Mouse (Mus musculus) heart, embryonic 15.5 days (tissue): Measurements from ENCODE around the gene Hist1h2bb. TPM values are rescaled to one million over a fixed set of nuclear protein-coding genes. Genes with fewer than 3 reads are reported as not detected.
A peak's percentile ranks its signal among the peaks of the same experiment; 100 is the strongest.
"Not testable (repeated sequence)": the region's sequence is repeated elsewhere in the genome, so short reads cannot be mapped to it uniquely, and the experiment has no call there.

Experiments
- ATAC-seq: fragments of 200-750 bp; cut with Nextera tagmentation; replicated peaks from 2 replicates; pipeline ENCODE4 v1.8.0; 2017; ENCODE audit warnings: low read depth, moderate TSS enrichment; ENCODE audit not compliant: insufficient number of reproducible peaks, insufficient read depth, low FRiP score
- H3K27ac ChIP-seq: fragments of 300-500 bp; sonication (generic); 2 replicates; pipeline ENCODE4 v1.5.1; 2015; ENCODE audit warnings: mild to moderate bottlenecking, inconsistent platforms
- H3K27me3 ChIP-seq: fragments of 300-500 bp; sonication (generic); 2 replicates; pipeline ENCODE4 v1.6.1; 2015; ENCODE audit warnings: inconsistent platforms
- H3K36me3 ChIP-seq: fragments of 300-500 bp; sonication (generic); 2 replicates; pipeline ENCODE4 v1.6.1; 2015; ENCODE audit warnings: mild to moderate bottlenecking, inconsistent platforms
- H3K4me1 ChIP-seq: fragments of 300-500 bp; sonication (generic); replicated peaks from 2 replicates; pipeline ENCODE4 v1.6.1; 2015; ENCODE audit warnings: inconsistent platforms
- H3K4me2 ChIP-seq: fragments of 300-500 bp; sonication (generic); 2 replicates; pipeline ENCODE4 v1.6.1; 2015; ENCODE audit warnings: inconsistent platforms, mild to moderate bottlenecking, moderate library complexity
- H3K4me3 ChIP-seq: fragments of 300-500 bp; sonication (generic); 2 replicates; pipeline ENCODE4 v1.5.1; 2015; ENCODE audit warnings: mild to moderate bottlenecking, inconsistent platforms
- H3K9ac ChIP-seq: fragments of 300-500 bp; sonication (generic); 2 replicates; pipeline ENCODE4 v1.6.1; 2015; ENCODE audit warnings: mild to moderate bottlenecking, inconsistent platforms
- H3K9me3 ChIP-seq: fragments of 300-500 bp; sonication (generic); replicated peaks from 2 replicates; pipeline ENCODE4 v1.6.1; 2016; ENCODE audit warnings: inconsistent platforms
- whole genome bisulfite sequencing: fragments of 180-500 bp; shearing (Covaris S2); methylation state at CpG from one replicate; pipeline ENCODE4 v1.1.7; 2015; ENCODE audit warnings: mixed read lengths; 5-methylcytosine and 5-hydroxymethylcytosine counted together
- polyA plus RNA-seq: library from polyadenylated mRNA; unstranded; fragments of >200 nt; fragmentation: Nextera tagmentation; extraction: Ambion mirVana; gene quantifications from 2 replicates; pipeline ENCODE4 v1.2.1, GENCODE M21; 2015

Hist1h2bb gene
- polyA plus RNA-seq, 1 experiment from 2014 or later, result 1.2 TPM

DNA sequence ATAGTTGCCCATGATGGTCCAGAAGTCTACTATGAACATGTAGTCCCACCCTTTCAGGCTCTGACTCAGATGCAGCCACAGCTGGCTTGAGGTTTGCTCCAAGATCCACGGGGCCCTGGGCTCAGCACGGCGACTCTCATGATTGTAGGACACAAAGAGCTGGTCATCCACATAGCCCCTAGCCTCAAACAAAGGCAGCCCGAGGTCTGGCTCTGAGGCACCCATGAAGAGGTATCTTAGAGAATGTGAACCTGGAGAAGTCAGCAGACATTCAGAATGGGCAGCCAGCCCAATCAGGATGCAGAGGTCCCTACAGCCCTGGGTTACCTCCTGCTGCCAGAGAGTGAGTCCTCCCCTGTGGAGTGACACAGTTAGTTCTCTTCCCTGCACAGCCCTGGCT is 38.5 kb upstream of the Hist1h2bb start:
- Histone ChIP-seq H3K36me3 (no peaks in the 10 kb centered on the region), H3K9ac (no peak overlapping the region), H3K4me2 (no peak overlapping the region), H3K9me3 (no peaks in the 10 kb centered on the region), H3K4me1 (peaks cover 18% of the 10 kb centered on the region), H3K27me3 (no peaks in the 10 kb centered on the region), H3K4me3 (no peak overlapping the region), H3K27ac (no peak overlapping the region)
- ATAC-seq, result no peak
- WGBS, result 83% methylated on average over 4 of the region's 4 CpGs

DNA sequence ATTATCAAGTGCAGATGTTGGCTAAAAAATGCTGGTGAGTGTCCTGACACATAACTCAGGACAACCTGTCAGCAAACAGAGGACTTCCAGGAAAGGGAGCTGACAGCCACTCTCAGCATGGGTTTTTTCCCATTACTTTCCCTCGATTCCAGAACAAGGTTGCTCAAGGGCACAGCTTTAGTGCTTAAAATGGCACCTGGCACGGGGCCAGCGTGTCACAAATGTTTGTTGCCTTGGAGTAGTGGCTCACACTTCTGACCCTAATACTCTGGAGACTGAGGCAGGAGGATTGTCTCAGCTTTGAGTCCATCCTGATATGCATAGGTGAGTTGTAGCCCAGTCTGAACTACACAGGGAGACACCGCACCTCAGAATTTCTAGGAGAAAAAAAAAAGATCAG is 37.9 kb upstream of the Hist1h2bb start:
- no peaks in the 10 kb centered on the region for H3K27me3 ChIP-seq
- WGBS, result 48% methylated on average over 4 of the region's 4 CpGs
- ATAC-seq, result no peak
- no peak overlapping the region for H3K4me3 ChIP-seq
- H3K36me3 ChIP-seq, result no peaks in the 10 kb centered on the region
- H3K9me3 ChIP-seq, result no peaks in the 10 kb centered on the region
- peaks cover 18% of the 10 kb centered on the region for H3K4me1 ChIP-seq
- no peak overlapping the region for H3K9ac ChIP-seq
- no peak overlapping the region for H3K4me2 ChIP-seq
- no peak overlapping the region for H3K27ac ChIP-seq

GRCm38 (mm10) chr13:23709714-23710373 is 36.7 kb upstream of the Hist1h2bb start:
- H3K36me3 ChIP-seq, result no peaks in the 10 kb centered on the region
- H3K27ac ChIP-seq, result peak overlapping the region; percentile 17
- H3K4me3 ChIP-seq, result peak overlapping the region; percentile 56
- H3K4me2 ChIP-seq, result peak overlapping the region; percentile 87
- WGBS, result 38% methylated on average over 15 of the region's 15 CpGs
- ATAC-seq, result no peak
- peak overlapping the region; percentile 56 for H3K9ac ChIP-seq
- H3K9me3 ChIP-seq, result no peaks in the 10 kb centered on the region
- peaks cover 18% of the 10 kb centered on the region for H3K4me1 ChIP-seq
- no peaks in the 10 kb centered on the region for H3K27me3 ChIP-seq

DNA sequence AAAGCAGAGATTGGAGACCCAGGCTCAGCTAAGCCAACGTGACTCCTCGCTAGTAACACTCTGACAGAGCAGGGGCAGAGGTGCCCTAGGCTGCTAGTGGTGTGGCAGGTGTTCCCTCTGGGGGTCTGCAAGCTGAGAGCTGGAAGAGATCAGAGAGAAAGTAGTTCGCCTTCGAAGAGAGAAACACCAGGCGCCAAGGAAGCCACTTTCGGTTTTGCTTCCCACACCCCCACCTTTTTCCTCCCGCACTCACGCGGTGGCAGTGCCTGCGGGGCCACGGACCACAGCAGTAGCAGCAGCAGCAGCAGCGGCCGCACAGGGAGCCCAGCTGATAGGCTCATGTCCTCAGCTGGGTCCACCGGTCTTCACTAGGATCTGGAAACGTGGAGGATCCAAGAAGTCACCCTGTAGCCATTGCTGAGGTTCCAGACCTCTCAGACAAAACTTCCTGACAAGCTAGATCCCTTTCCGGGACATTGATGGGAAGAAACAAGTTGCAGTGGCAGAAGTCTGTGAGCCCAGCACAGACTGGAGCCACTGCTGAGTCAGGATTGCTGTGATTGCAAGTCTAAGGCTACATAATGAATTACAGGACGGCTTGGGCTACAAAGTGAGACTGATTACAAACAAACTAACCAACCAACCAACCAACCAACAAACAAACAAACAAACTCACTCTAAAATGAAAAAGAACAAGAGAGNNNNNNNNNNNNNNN is 36.0 kb upstream of the Hist1h2bb start, which contains the start of gene Hfe:
Hfe (minus strand) TSS at position 481 of the 716 bp plus-strand sequence.
- peak within 1 kb of the TSS; percentile 56 for H3K4me3 ChIP-seq
- no peaks in the 10 kb centered on the region for H3K36me3 ChIP-seq
- 1% methylated on average over 17 of the region's 17 CpGs for WGBS
- peak within 1 kb of the TSS; percentile 87 for H3K4me2 ChIP-seq
- H3K9ac ChIP-seq, result peak within 1 kb of the TSS; percentile 56
- peak; percentile 47 for ATAC-seq
- H3K27me3 ChIP-seq, result no peaks in the 10 kb centered on the region
- H3K4me1 ChIP-seq, result peaks cover 18% of the 10 kb centered on the region
- peak within 1 kb of the TSS; percentile 17 for H3K27ac ChIP-seq
- no peaks in the 10 kb centered on the region for H3K9me3 ChIP-seq

DNA sequence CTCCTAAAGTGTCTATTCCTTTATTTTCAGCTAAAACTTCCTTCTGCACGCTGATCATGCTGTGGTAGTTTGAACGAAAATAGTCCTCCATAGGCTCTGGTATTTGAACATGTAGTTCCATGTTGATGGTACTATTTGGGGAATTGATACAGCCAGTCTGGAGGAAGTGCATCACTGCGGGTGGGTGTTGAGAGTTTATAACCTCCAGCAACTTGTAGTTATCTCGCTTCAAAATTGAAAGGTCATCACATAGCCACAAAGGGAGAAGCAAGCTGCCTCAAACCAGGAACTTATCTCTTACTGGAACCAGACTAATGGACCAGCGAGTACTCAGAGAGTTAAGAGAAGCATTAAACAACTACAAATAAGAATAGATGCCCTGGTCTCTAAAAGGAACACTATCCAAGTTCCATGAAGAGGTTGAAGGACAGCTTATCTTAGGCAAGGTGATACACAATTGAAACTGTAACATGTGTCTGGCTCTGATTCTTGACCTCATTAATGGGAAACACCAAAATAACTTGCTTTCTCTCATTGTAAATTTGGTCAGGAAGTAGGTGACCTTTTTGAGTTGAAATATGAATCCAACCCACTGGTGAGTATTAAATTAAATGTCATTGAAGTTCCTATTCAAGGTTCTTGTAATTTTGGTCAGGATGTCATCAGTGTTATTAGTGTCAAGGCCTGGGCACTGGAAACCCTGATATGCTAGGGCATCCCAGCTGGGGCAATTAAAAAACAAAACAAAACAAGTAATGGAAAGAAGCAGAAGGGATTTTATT is 30.1 kb upstream of the Hist1h2bb start:
- no peak for ATAC-seq
- Histone ChIP-seq H3K27me3 (no peaks in the 10 kb centered on the region), H3K4me3 (no peak overlapping the region), H3K4me1 (peaks cover 4% of the 10 kb centered on the region; the same call in 1 of the 2 replicates), H3K27ac (no peak overlapping the region), H3K9ac (no peak overlapping the region), H3K4me2 (no peak overlapping the region), H3K36me3 (no peaks in the 10 kb centered on the region), H3K9me3 (no peaks in the 10 kb centered on the region)
- WGBS, result 48% methylated on average over 5 of the region's 5 CpGs

DNA sequence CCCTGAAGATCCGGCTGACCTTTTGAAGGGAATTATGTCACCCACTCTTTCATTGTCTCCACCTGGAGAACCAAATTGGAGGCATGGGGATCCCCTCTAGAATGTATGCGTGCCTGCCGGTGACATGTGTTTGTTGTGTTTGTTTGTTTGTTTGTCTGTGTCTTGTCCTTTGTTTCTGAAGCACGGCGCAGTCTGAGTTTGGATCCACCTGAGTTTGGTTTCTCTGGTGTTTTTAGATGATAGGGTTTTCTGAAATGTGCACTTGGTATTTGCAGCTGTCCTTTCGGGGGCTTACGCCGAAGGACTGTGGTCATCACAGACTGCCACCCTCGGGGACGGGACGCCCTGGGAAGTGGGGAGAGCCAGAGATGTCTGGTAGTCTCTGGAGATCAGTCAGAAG is 29.4 kb upstream of the Hist1h2bb start:
- H3K27ac ChIP-seq, result no peak overlapping the region
- 46% methylated on average over 11 of the region's 11 CpGs for WGBS
- no peaks in the 10 kb centered on the region for H3K9me3 ChIP-seq
- ATAC-seq, result no peak
- H3K9ac ChIP-seq, result no peak overlapping the region
- H3K4me3 ChIP-seq, result no peak overlapping the region
- H3K4me1 ChIP-seq, result peaks cover 4% of the 10 kb centered on the region; the same call in 1 of the 2 replicates
- no peak overlapping the region for H3K4me2 ChIP-seq
- no peaks in the 10 kb centered on the region for H3K27me3 ChIP-seq
- no peaks in the 10 kb centered on the region for H3K36me3 ChIP-seq

DNA sequence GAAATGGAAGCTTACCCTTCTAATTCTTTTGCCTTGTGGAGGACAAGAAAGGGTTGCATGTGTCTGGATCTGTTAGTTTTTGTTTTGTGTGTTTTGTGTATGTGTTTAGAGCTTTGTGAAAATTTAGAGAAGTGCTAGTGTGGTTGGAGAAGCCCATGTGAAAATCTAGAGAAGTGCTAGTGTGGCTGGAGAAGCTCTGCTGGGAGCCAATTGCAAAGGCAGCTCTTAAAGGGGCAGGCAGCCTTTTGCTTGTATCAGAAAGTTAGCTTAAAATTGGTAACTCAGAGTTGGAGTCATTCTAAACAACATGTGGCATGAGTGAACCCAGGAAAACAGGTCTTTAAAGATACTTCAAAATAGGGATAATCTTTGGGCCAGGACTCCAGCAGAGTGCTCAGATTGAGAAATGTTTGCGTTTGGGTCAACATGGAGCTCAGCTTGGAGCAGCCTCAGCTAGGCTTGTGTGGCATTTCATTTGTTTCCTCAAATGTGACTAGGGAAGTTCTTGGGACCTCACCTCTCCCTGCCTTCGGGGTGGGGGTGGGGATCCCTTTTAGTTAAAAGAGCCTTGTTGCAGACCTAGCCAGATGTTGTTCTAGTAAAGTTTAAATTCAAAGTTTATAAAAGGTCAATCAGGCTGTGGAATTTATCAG is 28.8 kb upstream of the Hist1h2bb start:
- ATAC-seq, H3K9me3 ChIP-seq, H3K4me3 ChIP-seq, H3K27me3 ChIP-seq, H3K4me2 ChIP-seq, H3K36me3 ChIP-seq, H3K9ac ChIP-seq, H3K27ac ChIP-seq, H3K4me1 ChIP-seq: not testable (repeated sequence)
- WGBS, result 17% methylated on average over 2 of the region's 2 CpGs

DNA sequence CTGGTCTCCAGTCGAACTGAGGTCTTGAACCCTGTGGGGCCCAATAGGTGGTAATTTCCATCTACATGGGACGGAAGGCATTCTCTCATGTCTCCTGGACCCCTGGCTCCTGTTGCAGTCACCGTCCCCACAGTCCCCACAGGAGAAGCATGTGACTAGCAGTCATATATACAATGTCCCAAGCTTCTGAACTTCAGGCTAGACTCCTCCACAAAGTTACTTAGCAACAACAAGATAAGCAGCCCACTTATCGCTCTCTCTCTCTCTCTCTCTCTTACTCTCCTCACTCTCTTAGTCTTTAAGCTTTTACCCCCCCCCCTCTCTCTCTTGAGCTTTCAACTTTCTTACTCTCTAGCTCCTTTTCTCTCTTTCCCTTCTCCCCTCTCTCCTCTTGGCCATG is 22.3 kb upstream of the Hist1h2bb start:
- H3K27ac ChIP-seq, result no peak overlapping the region
- no peak for ATAC-seq

DNA sequence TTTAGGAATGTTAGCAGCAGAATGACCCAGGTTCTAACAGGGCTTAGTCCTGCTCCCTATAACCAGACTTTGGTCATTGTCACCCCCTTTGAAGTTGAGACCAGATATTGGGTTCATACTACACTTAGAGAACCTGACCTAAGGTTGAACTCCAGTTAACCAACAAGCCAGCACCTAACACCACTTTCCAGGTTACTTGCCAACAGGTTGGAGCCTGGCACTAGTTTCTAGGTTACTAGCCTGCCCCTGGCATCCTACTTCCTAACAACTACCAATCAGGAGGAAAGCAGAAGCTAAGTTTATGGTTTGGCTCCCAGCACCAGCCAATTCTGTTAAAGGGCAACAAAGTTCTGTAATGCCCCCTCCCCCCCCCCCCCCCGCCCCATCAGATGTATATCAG is 21.3 kb upstream of the Hist1h2bb start:
- no peak overlapping the region for H3K4me3 ChIP-seq
- H3K27me3 ChIP-seq, result no peaks in the 10 kb centered on the region
- peaks cover 2% of the 10 kb centered on the region; the same call in 1 of the 2 replicates for H3K4me1 ChIP-seq
- 80% methylated on average over 1 of the region's 1 CpGs for WGBS
- no peak overlapping the region for H3K9ac ChIP-seq
- ATAC-seq, result no peak
- no peaks in the 10 kb centered on the region for H3K36me3 ChIP-seq
- H3K27ac ChIP-seq, result no peak overlapping the region
- H3K4me2 ChIP-seq, result no peak overlapping the region
- H3K9me3 ChIP-seq, result no peaks in the 10 kb centered on the region

More for the DNA sequence above, 22.3 kb upstream of the Hist1h2bb start:
- no peaks in the 10 kb centered on the region for H3K9me3 ChIP-seq
- no peak overlapping the region for H3K4me2 ChIP-seq
- H3K9ac ChIP-seq, result no peak overlapping the region
- WGBS, result 50% methylated on average over 4 of the region's 4 CpGs
- no peak overlapping the region for H3K4me3 ChIP-seq
- no peaks in the 10 kb centered on the region for H3K36me3 ChIP-seq
- H3K4me1 ChIP-seq, result peaks cover 2% of the 10 kb centered on the region; the same call in 1 of the 2 replicates
- H3K27me3 ChIP-seq, result no peaks in the 10 kb centered on the region

- Histone ChIP-seq H3K4me2 (no peak overlapping the region), H3K36me3 (no peaks in the 10 kb centered on the region), H3K27me3 (no peaks in the 10 kb centered on the region), H3K9me3 (no peaks in the 10 kb centered on the region), H3K9ac (no peak overlapping the region), H3K27ac (0 out of 2 replicates have a peak overlapping the region, but pooled peaks have one; percentile 1), H3K4me1 (peaks cover 9% of the 10 kb centered on the region), H3K4me3 (no peak overlapping the region)
- ATAC-seq, result no peak
- 70% methylated on average over 18 of the region's 18 CpGs for WGBS
Measured at GRCm38 (mm10) chr13:23728472-23729191, 17.9 kb upstream of the Hist1h2bb start.
